Mouse (Mus musculus) myocyte (in vitro differentiated cells): Measurements from ENCODE around the gene Cep85l.

Experiments used
- MAX ChIP-seq: IDR thresholded peaks from one replicate; pipeline ENCODE4 v1.6.1; 2011; ENCODE audit warnings: low read depth, mild to moderate bottlenecking, control low read depth
- MYOD1 ChIP-seq, 3 experiments: IDR thresholded peaks; one replicate each; pipeline ENCODE4 v1.6.1; 2011; ENCODE audit warnings: control low read depth in 2 of 3, low read depth in 2 of 3, mild to moderate bottlenecking in 2 of 3, moderate library complexity in 1 of 3; ENCODE audit not compliant: insufficient read length in 2 of 3, control insufficient read depth in 1 of 3
- MYOG ChIP-seq, 3 experiments: IDR thresholded peaks; one replicate each; pipeline ENCODE4 v1.6.1; 2011; ENCODE audit warnings: control low read depth in 2 of 3, low read depth in 2 of 3, mild to moderate bottlenecking in 2 of 3; ENCODE audit not compliant: insufficient read length in 2 of 3, control insufficient read depth in 1 of 3, insufficient read depth in 1 of 3
- POLR2A ChIP-seq: IDR thresholded peaks from one replicate; pipeline ENCODE4 v1.6.1; 2011; ENCODE audit warnings: low read depth, mild to moderate bottlenecking, control low read depth, moderate library complexity; ENCODE audit not compliant: insufficient read length
- POLR2AphosphoS2 ChIP-seq: IDR thresholded peaks from one replicate; pipeline ENCODE4 v1.6.1; 2011; ENCODE audit warnings: low read depth, control low read depth; ENCODE audit not compliant: insufficient read length
- SRF ChIP-seq: IDR thresholded peaks from one replicate; pipeline ENCODE4 v1.6.1; 2011; ENCODE audit warnings: low read depth; ENCODE audit not compliant: control insufficient read depth, insufficient read length
- TCF12 ChIP-seq: IDR thresholded peaks from one replicate; pipeline ENCODE4 v1.6.1; 2011; ENCODE audit warnings: mild to moderate bottlenecking, control low read depth; ENCODE audit not compliant: poor library complexity, insufficient read depth, severe bottlenecking
- USF1 ChIP-seq: IDR thresholded peaks from one replicate; pipeline ENCODE4 v1.6.1; 2011; ENCODE audit warnings: low read depth, mild to moderate bottlenecking, control low read depth, moderate library complexity

- TF ChIP-seq TCF12 (no peak), MAX (no peak), POLR2AphosphoS2 (no peak), MYOG (IDR thresholded peaks at IDR 0.05; ENCODE audit: control insufficient read depth in 1 of 3, insufficient read depth in 1 of 3, insufficient read length in 2 of 3, low read depth in 2 of 3) (no peak), POLR2A (no peak), MYOD1 (IDR thresholded peaks at IDR 0.05; ENCODE audit: control insufficient read depth in 1 of 3, insufficient read length in 2 of 3, low read depth in 2 of 3) (no peak), USF1 (no peak), SRF (no peak)
Measured at GRCm38 (mm10) chr10:53423091-53423490, 43.3 kb upstream of the Cep85l start.
